Mouse (Mus musculus): Measurements from ENCODE around the gene Hspe1.
"Not testable (repeated sequence)": the region's sequence is repeated elsewhere in the genome, so short reads cannot be mapped to it uniquely, and the experiment has no call there.

Hspe1 gene

DNA sequence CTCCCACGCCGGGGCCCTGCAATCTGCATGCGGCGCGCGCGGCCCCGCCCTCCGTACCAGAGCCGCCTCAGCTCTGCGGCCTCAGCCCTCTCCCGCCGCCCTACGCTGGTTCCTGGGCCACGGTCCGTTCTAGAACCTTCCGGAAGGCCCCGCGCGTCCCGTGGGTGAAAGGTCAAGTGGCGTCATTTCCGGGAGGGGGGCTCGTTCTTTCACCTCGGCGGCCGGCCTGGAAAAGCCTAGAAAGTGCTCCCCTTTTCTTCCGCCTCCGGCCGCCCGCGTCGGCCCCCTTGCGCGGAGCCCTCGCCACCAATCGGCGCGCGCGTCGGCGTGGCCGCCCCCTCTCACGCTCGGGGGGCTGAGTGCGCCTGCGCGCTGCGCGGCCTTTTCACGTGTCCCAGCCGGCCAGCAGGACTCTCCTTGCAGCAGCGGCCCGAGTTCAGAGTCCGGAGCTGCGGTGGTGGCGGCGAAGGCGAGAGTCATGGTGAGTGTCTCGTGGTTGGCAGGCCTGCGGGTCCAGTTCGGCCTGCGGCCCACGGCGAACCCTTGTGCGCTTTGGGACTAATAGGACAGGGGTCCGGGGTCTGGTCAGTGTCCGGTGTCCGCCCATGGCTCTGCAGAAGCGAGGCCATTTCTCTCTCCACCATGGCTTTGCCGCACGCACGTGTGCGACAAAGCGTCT lies at the start of gene Hspe1, which contains the start of gene Hspd1:
TSS of gene Hspe1 (plus strand) at position 201 of the 679 bp plus-strand sequence.
TSS of gene Hspd1 (minus strand) at position 312 of the 679 bp plus-strand sequence.
- peak; percentile 97 to 98 for DNase-seq (ENCODE audit: low spot score in 2 of 2)

DNA sequence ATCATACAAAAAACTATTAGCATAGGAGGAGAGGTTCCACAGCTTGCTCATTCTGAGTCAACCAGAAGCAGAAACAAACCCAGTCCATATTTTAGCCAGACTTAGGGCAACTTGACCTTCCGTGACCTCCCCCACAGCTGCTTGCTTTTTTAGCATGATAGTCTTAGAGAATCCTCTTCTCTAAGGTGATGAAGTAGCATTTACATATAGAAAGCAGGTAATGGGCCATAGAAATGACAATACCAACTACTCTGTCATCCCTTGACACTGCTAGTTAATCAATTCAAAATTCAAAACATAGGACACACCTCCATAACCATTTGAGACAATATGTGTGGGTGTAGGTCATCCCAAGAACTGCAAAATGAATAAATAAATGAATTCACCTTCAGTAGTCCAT lies 48.0 kb upstream of the Hspe1 start:
- no peak for DNase-seq (ENCODE audit: low spot score in 2 of 2)

DNA sequence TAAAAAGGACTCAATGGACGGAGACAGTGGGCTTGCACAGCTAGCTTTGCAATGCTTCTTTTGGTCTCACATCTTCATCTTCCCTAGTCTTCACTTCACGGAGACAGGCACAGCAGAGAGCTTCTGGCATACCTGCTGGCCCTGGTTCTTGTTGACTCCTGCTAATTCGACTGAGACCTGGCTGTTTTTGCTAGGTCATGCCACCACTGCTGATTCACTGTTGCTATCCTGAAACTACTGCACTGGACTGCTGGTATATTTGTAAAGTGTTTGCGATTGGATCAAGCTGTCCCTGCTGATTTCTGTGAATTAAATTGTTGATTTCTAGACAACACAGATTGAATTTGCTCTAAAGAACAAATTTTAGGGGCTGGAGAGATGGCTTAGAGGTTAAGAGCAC lies 46.2 kb upstream of the Hspe1 start:
- no peak for DNase-seq (ENCODE audit: low spot score in 2 of 2)

DNA sequence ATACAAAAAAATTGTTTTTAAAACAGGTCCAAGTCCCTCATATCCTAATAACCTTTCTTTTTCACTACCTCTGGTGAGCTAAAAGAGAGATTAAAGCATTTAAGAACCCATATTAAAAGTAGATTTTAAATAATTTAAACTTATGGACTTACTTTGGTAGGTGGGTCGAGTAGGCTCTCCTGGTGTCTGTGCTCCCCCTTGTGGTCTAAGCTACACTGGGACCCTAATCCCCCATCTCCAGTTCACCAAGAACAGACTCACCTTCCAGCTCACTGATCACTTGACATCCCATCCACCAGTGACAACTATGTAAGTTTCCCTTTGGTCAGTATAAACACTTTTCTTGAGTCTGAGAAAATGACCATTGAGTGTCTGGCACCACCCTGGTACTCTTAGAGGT lies 45.7 kb upstream of the Hspe1 start:
- DNase-seq (ENCODE audit: low spot score in 2 of 2): no peak

DNA sequence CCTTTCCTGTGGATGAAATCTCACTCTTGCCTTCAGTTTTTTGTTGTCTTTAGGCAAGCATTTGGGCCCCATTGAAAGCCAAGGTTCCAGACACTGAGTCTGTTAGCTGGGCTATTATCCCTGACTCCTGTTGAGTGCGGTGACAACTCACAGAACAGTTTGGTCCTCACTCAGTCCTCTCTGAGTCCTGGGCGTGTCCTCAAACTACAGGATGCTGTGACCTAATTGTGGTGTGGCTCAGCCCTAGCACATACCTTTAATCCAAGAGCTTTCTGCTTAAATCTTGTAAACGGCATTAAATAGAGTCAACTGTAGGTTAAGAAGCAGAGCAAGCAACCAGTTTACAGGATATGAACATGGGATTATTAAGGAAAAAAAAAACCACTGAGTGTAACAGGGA lies 44.8 kb upstream of the Hspe1 start:
- no peak for DNase-seq (ENCODE audit: low spot score in 2 of 2)

DNA sequence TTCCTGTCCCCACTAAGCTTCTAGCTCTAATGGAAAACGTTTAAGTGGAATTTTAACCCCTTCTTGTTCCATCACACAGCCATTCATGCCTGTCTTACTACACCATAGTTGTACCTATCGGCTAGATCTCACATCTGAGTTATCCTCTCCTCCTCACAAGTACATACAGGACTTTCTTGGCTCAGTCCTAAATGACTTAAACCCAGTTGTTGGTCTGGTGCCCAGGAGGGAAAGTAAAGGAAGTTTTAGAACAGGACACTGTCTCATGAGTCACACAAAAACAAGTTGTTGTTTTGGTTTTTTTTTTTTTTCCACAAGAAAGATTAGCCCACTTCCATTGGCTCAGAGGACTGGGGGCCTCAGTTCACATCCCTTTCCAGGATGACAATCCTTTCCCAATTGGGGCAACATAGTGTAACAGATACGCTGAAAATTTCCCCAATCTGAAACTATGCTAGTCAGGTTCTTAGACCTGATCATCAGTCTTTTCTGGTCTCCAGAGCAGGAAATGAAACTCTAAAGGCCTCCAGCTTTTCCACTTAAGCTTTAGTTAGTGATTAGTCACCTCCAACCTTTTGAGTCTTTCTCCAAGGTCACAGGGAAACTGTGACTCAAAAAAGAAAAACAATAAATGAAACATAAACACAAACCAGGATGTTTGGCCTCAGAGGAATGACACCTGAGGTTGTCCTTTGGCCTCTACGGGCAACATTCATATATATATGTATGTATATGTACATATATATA lies 38.9 kb upstream of the Hspe1 start:
- DNase-seq (ENCODE audit: low spot score in 2 of 2): no peak

DNA sequence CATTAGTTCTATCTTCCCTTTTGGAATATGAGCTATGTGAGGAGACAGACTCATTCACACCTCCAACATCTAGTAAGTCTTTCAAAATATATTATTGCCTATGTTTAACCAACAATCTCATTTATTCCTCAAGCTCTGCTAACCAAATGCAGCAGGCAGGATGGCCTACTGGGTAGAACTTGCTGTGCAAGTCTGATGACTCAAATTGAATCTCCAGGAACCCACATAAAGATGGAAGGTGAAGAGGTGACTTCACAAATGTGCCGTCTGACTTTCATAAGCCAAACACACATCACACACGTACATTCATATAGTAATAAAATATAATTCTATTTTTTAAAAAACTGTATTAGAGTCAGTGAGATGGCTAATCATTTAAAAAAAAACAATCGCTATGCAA lies 36.3 kb upstream of the Hspe1 start:
- DNase-seq (ENCODE audit: low spot score in 2 of 2): no peak

DNA sequence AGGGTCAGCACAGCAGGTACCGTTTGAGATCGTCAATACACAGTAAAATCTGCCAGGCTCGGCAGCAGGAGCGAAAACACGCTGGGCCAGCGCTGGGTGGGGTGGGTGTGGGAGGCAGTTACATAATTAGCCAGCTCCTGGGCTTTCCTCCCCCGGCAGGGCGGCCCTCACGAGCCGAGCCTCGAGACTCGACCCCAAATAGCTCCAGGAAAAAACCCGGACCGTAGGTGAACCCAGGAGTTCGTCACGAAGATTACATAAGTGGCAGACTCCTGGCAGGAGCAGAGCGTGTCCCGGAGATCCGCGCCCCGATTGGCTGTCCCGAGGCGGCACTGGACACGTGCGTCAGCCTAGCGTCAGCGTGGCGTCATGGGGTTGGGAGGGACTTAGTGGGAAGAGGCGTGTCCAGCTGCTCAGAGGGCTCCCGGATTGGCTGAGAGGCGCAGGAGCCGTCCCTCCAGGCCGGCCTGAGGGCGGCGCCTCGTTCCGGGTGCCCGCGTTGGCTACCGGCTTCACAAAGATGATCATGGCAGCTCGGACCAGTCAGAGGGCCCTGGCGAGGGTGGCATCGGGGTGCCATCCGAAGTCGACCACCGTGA lies 35.5 kb upstream of the Hspe1 start, which contains the start of gene Coq10b:
TSS of gene Coq10b (plus strand) at position 416 of the 599 bp plus-strand sequence.
- DNase-seq (ENCODE audit: low spot score in 2 of 2): peak; percentile 100

DNA sequence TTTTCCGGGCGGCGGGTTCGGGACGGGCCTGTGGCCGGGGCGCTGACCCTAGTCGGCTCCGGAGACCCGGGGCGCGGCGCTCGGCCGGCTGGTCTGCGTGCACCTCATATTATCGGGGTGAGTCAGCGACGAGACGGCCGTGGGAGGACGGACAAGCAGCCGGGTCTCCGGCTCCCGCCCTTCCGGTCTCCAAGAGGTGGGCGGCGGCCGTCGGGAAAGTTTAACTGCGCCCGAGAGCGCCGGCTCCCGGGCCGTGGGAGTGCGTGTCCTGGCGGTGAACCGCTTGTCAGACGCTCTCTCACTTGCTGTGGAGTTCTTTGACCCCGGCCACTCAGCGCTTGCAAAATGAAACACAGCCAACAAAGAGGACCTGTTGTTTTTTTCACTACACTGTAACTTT lies 34.9 kb upstream of the Hspe1 start:
- peak in 1 of 2 experiments; percentile 57 for DNase-seq (ENCODE audit: low spot score in 2 of 2)

DNA sequence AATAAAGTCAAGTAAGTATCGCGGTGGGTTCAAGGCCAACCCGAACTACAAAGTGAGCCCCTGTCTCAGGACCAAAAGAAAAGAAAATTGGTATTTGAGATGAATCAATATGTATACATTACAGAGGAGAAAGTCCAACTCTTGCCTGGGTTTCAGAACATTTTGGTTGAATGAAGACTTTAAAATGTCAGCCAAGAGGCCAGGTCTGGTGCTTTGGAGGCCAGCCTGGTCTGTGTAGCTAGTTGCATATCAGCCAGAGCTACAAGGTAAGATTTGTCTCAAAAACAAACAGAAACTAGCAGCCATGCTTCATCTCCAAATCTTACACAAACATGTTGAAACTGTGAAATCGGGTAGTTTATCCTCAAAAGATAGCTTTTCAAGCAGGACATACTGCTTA lies 34.3 kb upstream of the Hspe1 start:
- DNase-seq (ENCODE audit: low spot score in 2 of 2): no peak

DNA sequence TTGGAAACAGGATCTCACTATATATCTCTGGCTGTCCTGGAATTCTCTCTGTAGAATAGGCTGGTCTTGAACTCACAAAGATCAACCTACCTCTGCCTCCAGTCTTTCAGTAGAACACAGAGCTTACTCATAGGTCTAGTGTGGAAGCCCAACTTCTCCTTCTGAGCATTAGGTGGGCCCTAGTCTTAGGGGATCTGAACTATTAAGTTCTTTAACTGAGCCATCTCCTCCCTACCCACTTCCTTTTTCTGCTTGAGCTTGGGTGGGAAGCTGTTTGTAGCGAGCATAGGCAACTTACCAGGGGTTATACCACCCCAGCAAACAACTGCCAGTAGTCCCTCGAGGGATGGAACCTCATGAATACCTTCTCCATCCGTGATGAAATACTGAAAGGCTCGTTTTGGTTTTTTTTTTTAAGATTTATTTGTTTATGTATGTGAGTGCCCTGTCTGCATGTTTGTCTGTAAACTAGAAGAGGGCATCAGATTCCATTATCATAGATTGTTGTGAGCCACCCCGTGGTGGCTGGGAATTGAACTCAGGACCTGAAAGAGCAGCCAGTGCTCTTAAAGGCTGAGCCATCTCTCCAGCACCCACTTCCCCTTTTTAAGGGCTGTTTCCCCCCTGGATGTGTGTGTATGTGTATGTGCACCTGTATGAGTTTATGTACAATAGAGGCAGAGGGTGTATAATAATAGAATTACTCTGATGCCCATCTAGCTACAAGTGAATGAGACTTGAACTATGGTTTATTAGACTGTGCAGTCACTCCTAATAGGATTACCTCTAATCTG lies 32.4 kb upstream of the Hspe1 start:
- DNase-seq (ENCODE audit: low spot score in 2 of 2): no peak

DNA sequence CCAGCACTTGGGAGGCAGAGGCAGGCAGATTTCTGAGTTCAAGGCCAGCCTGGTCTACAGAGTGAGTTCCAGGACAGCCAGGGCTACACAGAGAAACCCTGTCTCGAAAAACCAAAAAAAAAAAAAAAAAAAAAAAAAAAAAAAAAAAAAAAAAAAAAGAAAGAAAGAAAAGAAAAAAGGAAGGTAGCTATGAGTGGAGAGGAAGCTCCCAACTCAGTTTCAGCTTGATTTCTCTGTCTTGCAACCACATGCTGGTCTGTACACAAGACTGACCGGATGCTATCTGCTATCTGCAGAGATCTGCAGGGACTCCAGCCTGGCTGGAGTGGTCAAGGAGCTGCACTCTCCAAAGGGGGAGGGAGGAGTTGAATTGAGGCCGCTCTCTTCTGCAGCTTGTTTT lies 29.5 kb upstream of the Hspe1 start:
- DNase-seq (ENCODE audit: low spot score in 2 of 2): not testable (repeated sequence)

DNA sequence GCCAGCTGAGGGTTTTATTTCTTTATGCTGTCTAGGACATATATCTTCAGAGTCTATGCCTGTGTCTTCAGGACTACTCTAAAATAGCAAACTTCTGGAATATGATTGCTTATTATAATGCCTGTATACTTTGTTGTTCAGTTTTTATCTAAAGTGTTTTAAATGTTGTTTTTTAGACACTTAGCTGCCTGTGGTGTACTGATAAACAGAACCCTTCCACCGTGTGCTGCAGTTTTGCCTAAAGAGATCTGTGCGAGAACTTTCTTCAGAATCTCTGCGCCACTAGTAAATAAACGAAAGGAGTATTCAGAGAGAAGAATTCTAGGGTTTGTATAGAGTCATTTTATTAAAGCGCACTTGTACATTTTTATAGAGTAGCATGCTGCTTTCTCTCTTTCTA lies 26.8 kb upstream of the Hspe1 start:
- no peak for DNase-seq (ENCODE audit: low spot score in 2 of 2)

DNA sequence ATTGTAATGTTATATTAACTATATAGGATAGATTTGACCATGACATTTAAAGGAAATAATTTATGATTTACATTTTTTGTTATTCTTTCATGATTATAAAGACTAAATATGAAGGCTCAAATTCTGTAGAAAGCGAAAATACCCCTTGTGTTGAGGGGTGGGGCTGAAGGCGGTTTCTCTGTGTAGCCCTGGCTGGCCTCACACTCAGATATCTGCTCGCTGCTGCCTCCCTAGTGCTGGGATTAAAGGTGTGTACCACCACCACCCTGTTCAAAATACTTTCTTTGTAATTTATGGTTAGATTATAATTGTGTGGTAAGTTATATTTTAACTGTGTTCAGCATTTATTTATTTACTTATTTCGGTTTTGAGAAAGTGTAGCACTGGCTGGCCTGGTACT lies 26.2 kb upstream of the Hspe1 start:
- DNase-seq (ENCODE audit: low spot score in 2 of 2): no peak

DNA sequence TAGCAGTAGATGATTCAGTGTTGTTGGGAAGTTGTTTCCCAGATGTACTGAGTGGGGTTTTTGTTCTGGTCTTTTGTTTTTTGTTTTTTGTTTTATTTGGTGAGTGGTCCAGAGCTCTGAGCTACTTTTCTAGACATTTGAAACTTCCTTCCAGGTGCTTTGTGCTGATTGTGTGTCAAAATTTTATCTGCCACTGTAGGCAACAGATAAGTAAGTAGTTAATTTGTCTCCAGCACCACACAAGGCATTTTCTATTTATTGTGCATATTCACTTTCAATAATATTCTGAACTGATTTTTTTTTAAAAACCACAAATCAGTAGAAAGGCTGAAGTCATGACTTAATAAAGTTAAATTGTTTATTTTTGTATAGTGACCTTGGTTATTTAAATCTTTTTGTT lies 15.6 kb upstream of the Hspe1 start:
- DNase-seq (ENCODE audit: low spot score in 2 of 2): not testable (repeated sequence)

DNA sequence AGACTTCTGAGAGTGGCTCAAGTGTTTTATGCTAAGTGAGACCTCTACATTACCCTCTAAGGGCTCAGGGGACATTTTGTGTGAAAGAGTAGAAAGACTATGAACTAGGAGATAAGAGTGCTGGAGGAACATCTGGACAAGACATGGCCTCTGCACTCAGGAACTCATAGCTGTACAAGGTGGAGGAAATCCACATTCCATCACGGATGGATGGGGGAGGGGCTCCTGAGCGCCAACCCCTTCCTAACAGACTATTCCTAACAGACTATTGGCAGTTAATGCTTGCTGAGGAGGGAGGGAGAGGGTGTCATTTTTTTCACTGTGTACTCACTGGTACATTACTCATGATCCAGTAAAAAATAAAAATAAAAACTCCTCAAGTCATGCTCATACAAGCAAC lies 13.2 kb upstream of the Hspe1 start:
- DNase-seq (ENCODE audit: low spot score in 2 of 2): no peak

DNA sequence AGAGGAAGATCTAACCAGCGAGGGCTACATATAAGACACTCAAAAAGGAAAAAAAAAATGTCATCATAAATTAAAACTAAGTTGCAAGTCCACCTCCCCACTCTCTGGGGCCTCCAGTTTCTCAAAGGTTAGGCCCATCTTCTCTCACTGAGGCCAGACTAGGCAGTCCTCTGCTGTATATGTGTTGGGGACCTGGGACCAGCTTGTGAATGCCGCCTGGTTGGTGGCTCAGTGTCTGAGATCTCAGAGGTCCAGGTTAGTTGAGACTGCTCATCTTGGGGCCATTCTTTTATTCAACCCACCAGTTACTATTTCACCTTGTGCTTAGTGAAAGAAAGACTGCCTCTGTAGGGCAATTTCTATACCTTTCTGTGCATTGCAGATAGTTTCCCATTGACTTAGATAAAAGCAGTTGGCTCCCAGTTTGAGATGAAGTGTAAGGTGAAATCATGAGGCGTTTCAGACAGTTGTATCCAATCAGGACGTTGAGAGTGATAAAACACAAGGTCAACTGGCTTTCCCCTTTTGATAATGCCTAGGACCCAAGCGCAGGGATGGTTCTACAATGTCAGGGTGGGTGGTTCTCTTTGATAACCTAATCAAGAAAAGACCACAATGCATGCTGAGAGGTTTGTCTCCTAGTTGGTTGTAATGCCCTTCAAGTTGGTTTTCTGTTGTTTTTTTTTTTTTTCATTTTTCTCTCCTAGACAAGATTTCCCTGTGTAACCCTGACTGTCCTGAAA lies 12.1 kb upstream of the Hspe1 start:
- no peak for DNase-seq (ENCODE audit: low spot score in 2 of 2)

DNA sequence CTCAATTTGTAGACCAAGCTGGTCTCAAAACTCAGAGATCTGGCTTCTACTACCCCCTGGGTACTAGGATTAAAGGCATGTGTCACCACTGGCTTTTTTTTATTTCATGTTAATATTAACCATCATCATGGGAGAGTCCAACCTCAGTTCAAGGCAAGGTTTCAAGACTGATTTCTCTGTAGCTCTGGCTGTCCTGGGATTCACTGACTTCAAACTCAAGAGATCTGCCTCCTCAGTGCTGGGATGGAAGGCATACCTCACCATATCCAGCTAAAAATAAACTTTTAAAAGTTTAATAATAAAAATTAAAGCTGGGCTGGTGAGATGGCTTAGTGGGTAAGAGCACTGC lies 11.6 kb upstream of the Hspe1 start:
- DNase-seq (ENCODE audit: low spot score in 2 of 2): no peak

DNA sequence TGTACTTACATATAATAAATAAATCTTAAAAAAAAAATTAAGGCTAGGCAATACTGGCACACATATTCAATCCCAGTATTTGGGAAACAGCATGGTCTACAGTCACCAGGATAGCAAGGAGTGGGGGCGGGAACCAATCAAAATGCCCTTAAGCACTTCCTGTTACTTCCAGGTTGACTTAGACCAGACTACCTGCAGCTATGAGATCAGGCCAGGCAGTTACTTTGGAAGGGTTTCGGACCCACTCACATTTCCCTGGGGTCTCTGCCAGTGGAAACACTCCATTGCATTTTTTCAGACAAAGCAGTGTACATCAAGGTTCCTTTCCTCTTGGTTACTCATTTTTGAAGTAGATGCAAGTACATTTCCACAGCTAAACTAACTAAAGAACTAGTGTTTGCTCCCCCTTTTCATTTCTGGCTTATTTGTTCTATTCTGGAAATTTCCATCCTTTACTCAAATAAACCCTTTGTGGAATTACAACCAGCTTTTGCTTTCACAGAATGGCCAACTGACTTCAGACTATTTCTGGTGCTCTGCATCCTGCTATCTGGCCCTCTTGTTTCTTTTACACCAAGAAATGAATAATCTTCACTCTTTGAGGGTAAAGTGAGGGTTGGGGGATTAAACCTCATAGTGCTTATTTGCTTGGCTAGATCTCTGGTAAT lies 10.9 kb upstream of the Hspe1 start:
- DNase-seq (ENCODE audit: low spot score in 2 of 2): no peak

DNA sequence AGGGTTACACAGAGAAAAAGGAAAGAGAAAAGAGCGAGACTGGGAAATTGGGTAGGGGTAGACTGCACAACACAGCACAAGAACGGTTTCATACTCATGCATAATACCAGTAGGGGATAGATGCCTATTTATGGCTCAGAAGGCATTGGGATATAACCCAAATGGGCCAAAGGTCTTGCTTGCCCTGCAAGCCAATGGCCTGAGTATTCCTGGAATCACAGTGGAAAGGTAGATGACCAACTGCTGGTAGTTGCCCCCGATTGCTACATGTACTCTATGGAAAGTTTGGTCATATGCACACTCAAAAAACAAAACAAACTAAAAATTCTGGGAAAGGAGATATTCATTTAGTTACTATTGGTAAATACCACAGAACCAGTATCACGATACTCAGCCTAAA lies 8.3 kb upstream of the Hspe1 start:
- DNase-seq (ENCODE audit: low spot score in 2 of 2): no peak

DNA sequence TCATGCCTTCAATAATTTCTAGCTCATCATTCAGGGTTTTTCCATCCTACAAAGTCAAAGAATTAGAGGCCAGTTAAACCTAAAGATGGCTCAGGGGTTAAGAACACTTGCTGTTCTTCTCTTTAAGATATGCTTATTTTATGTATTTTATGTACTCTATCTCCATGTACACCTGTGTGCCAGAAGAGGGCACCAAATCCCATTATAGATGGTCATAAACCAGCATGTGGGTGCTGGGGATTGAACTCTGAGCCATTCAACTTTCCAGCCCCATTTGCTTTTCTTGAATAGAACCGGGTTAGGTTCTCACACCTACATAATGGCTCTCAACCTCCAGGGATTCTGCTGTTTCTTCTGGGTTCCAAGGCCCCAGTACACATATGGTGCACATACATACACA lies 5.8 kb upstream of the Hspe1 start:
- no peak for DNase-seq (ENCODE audit: low spot score in 2 of 2)

All from right cerebral cortex, adult 2 months (tissue).